Mouse (Mus musculus): Measurements from ENCODE around the gene Zfp775. TPM values are rescaled to one million over a fixed set of nuclear protein-coding genes. Genes with fewer than 3 reads are reported as not detected.
A peak's percentile ranks its signal among the peaks of the same experiment; 100 is the strongest.
"Not testable (repeated sequence)": the region's sequence is repeated elsewhere in the genome, so short reads cannot be mapped to it uniquely, and the experiment has no call there.

Zfp775 gene
- polyA plus RNA-seq, 1 experiment from 2014 or later: 13.4 TPM

GRCm38 (mm10) chr6:48622186-48622843, 20.5 kb downstream of the Zfp775 start:
- H3K27me3 ChIP-seq: peaks cover 22% of the 10 kb centered on the region
- H3K27ac ChIP-seq; H3K9ac ChIP-seq; H3K9me3 ChIP-seq; ATAC-seq (ENCODE audit: low FRiP score); H3K4me3 ChIP-seq (replicated peaks); H3K4me2 ChIP-seq: not testable (repeated sequence)
- peaks cover 10% of the 10 kb centered on the region for H3K4me1 ChIP-seq
- WGBS: 87% methylated on average over 8 of the region's 8 CpGs
- H3K36me3 ChIP-seq (replicated peaks): peaks cover 28% of the 10 kb centered on the region

- H3K4me3 ChIP-seq (replicated peaks): no peak overlapping the region
- no peak for ATAC-seq (ENCODE audit: low FRiP score)
Measured at GRCm38 (mm10) chr6:48623460-48623859, 21.6 kb downstream of the Zfp775 start.

GRCm38 (mm10) chr6:48626464-48626863, 24.6 kb downstream of the Zfp775 start, which contains the start of gene AI854703:
TSS of gene AI854703 (plus strand) at chr6:48626764.
- peaks cover 23% of the 10 kb centered on the region for H3K4me1 ChIP-seq
- WGBS: 16% methylated on average over 8 of the region's 8 CpGs
- H3K4me3 ChIP-seq (replicated peaks): peak within 1 kb of the TSS; percentile 44
- H3K27me3 ChIP-seq: peaks cover 56% of the 10 kb centered on the region
- peak within 1 kb of the TSS; percentile 66 for H3K4me2 ChIP-seq
- H3K9ac ChIP-seq: peak within 1 kb of the TSS; percentile 48
- no peak for ATAC-seq (ENCODE audit: low FRiP score)
- H3K27ac ChIP-seq: no peak within 1 kb of the TSS
- H3K36me3 ChIP-seq (replicated peaks): no peaks in the 10 kb centered on the region
- no peaks in the 10 kb centered on the region for H3K9me3 ChIP-seq

More at GRCm38 (mm10) chr6:48623460-48623859, 21.6 kb downstream of the Zfp775 start:
- peaks cover 24% of the 10 kb centered on the region for H3K36me3 ChIP-seq (replicated peaks)
- H3K27ac ChIP-seq: no peak overlapping the region
- WGBS: 24% methylated on average over 1 of the region's 1 CpGs
- H3K4me2 ChIP-seq: no peak overlapping the region
- H3K9me3 ChIP-seq: no peaks in the 10 kb centered on the region
- H3K4me1 ChIP-seq: peaks cover 14% of the 10 kb centered on the region
- H3K9ac ChIP-seq: no peak overlapping the region
- H3K27me3 ChIP-seq: peaks cover 33% of the 10 kb centered on the region

GRCm38 (mm10) chr6:48626984-48627383, 25.1 kb downstream of the Zfp775 start:
- Histone ChIP-seq H3K4me2 (peak overlapping the region; percentile 66), H3K27me3 (peaks cover 61% of the 10 kb centered on the region), H3K9ac (peak overlapping the region; percentile 48), H3K36me3 (replicated peaks) (no peaks in the 10 kb centered on the region), H3K4me1 (peaks cover 23% of the 10 kb centered on the region), H3K9me3 (no peaks in the 10 kb centered on the region), H3K4me3 (replicated peaks) (peak overlapping the region; percentile 44), H3K27ac (no peak overlapping the region)
- WGBS: under 1% methylated on average over 32 of the region's 32 CpGs
- ATAC-seq (ENCODE audit: low FRiP score): 0 out of 2 replicates have a peak, but pooled peaks have one; percentile 2

- Histone ChIP-seq H3K36me3 (replicated peaks) (no peaks in the 10 kb centered on the region), H3K27me3 (peaks cover 62% of the 10 kb centered on the region), H3K9me3 (no peaks in the 10 kb centered on the region), H3K4me2 (peak overlapping the region; percentile 66), H3K27ac (no peak overlapping the region), H3K4me3 (replicated peaks) (peak overlapping the region; percentile 44), H3K9ac (peak overlapping the region; percentile 48), H3K4me1 (peaks cover 23% of the 10 kb centered on the region)
- under 1% methylated on average over 7 of the region's 7 CpGs for WGBS
- ATAC-seq (ENCODE audit: low FRiP score): no peak
Measured at GRCm38 (mm10) chr6:48627511-48627924, 25.7 kb downstream of the Zfp775 start.

- H3K4me2 ChIP-seq: no peak overlapping the region
- H3K9me3 ChIP-seq: no peaks in the 10 kb centered on the region
- H3K4me1 ChIP-seq: peaks cover 23% of the 10 kb centered on the region
- no peaks in the 10 kb centered on the region for H3K36me3 ChIP-seq (replicated peaks)
- no peak overlapping the region for H3K4me3 ChIP-seq (replicated peaks)
- WGBS: 90% methylated on average over 3 of the region's 3 CpGs
- peaks cover 62% of the 10 kb centered on the region for H3K27me3 ChIP-seq
- H3K9ac ChIP-seq: no peak overlapping the region
- ATAC-seq (ENCODE audit: low FRiP score): no peak
- no peak overlapping the region for H3K27ac ChIP-seq
Measured at GRCm38 (mm10) chr6:48628377-48628776, 26.5 kb downstream of the Zfp775 start.

- Histone ChIP-seq H3K36me3 (replicated peaks) (no peaks in the 10 kb centered on the region), H3K9ac (peak overlapping the region; percentile 49), H3K27ac (no peak overlapping the region), H3K4me2 (peak overlapping the region; percentile 77), H3K9me3 (no peaks in the 10 kb centered on the region), H3K4me1 (peaks cover 23% of the 10 kb centered on the region), H3K27me3 (peaks cover 62% of the 10 kb centered on the region), H3K4me3 (replicated peaks) (peak overlapping the region; percentile 44)
- WGBS: 6% methylated on average over 54 of the region's 54 CpGs
- ATAC-seq (ENCODE audit: low FRiP score): peak; percentile 45
Measured at GRCm38 (mm10) chr6:48628808-48629660, 27.2 kb downstream of the Zfp775 start.

GRCm38 (mm10) chr6:48629661-48630034, 27.8 kb downstream of the Zfp775 start:
- Histone ChIP-seq H3K4me3 (replicated peaks) (peak overlapping the region; percentile 44), H3K9me3 (no peaks in the 10 kb centered on the region), H3K36me3 (replicated peaks) (no peaks in the 10 kb centered on the region), H3K9ac (peak overlapping the region; percentile 49), H3K4me2 (peak overlapping the region; percentile 77), H3K4me1 (peaks cover 23% of the 10 kb centered on the region), H3K27ac (no peak overlapping the region), H3K27me3 (peaks cover 62% of the 10 kb centered on the region)
- WGBS: 21% methylated on average over 13 of the region's 13 CpGs
- peak; percentile 28 for ATAC-seq (ENCODE audit: low FRiP score)

GRCm38 (mm10) chr6:48630831-48631230, 29.0 kb downstream of the Zfp775 start:
- Histone ChIP-seq H3K9me3 (no peaks in the 10 kb centered on the region), H3K4me2 (no peak overlapping the region), H3K36me3 (replicated peaks) (no peaks in the 10 kb centered on the region), H3K4me3 (replicated peaks) (no peak overlapping the region), H3K27me3 (peaks cover 53% of the 10 kb centered on the region), H3K27ac (no peak overlapping the region), H3K9ac (no peak overlapping the region), H3K4me1 (peaks cover 23% of the 10 kb centered on the region)
- WGBS: 89% methylated on average over 8 of the region's 8 CpGs
- ATAC-seq (ENCODE audit: low FRiP score): no peak

- Histone ChIP-seq H3K9me3 (no peaks in the 10 kb centered on the region), H3K36me3 (replicated peaks) (no peaks in the 10 kb centered on the region), H3K9ac (no peak overlapping the region), H3K4me2 (no peak overlapping the region), H3K4me3 (replicated peaks) (no peak overlapping the region), H3K27ac (no peak overlapping the region), H3K27me3 (peaks cover 12% of the 10 kb centered on the region), H3K4me1 (no peaks in the 10 kb centered on the region)
- WGBS: 86% methylated on average over 2 of the region's 2 CpGs
- ATAC-seq (ENCODE audit: low FRiP score): no peak
Measured at GRCm38 (mm10) chr6:48635105-48635504, 33.2 kb downstream of the Zfp775 start.

GRCm38 (mm10) chr6:48636515-48636914, 34.7 kb downstream of the Zfp775 start:
- Histone ChIP-seq H3K9ac (no peak overlapping the region), H3K4me2 (no peak overlapping the region), H3K27me3 (0 out of 2 replicates have a peak, but pooled peaks cover 5% of the 10 kb centered on the region), H3K27ac (no peak overlapping the region), H3K4me3 (replicated peaks) (no peak overlapping the region), H3K4me1 (no peaks in the 10 kb centered on the region), H3K9me3 (no peaks in the 10 kb centered on the region), H3K36me3 (replicated peaks) (no peaks in the 10 kb centered on the region)
- 52% methylated on average over 6 of the region's 6 CpGs for WGBS
- no peak for ATAC-seq (ENCODE audit: low FRiP score)

- 83% methylated on average over 6 of the region's 6 CpGs for WGBS
- Histone ChIP-seq H3K4me3 (replicated peaks) (no peak overlapping the region), H3K27me3 (no peaks in the 10 kb centered on the region), H3K27ac (no peak overlapping the region), H3K4me1 (no peaks in the 10 kb centered on the region), H3K36me3 (replicated peaks) (no peaks in the 10 kb centered on the region), H3K4me2 (no peak overlapping the region), H3K9me3 (no peaks in the 10 kb centered on the region), H3K9ac (no peak overlapping the region)
- ATAC-seq (ENCODE audit: low FRiP score): no peak
Measured at GRCm38 (mm10) chr6:48637811-48638500, 36.1 kb downstream of the Zfp775 start.
